Mouse (Mus musculus) bone marrow macrophage, adult 2 months (primary cell): Measurements from ENCODE around the gene Snx9. TPM values are rescaled to one million over a fixed set of nuclear protein-coding genes. Genes with fewer than 3 reads are reported as not detected.

Experiments
- H3K27ac ChIP-seq: 2 replicates; pipeline ENCODE4 v1.5.1; 2012; ENCODE audit warnings: low read depth, low read length; ENCODE audit not compliant: insufficient read depth
- H3K4me1 ChIP-seq: 2 replicates; pipeline ENCODE4 v1.6.1; 2012; ENCODE audit warnings: low read length; ENCODE audit not compliant: control insufficient read depth, insufficient read depth
- H3K4me3 ChIP-seq: 2 replicates; pipeline ENCODE4 v1.5.1; 2012; ENCODE audit warnings: mild to moderate bottlenecking, low read length, moderate library complexity; ENCODE audit not compliant: insufficient read depth
- CTCF ChIP-seq: IDR thresholded peaks from 2 replicates; pipeline ENCODE4 v1.5.1; 2012; ENCODE audit warnings: low read depth, mild to moderate bottlenecking, low read length, moderate library complexity
- POLR2A ChIP-seq: IDR thresholded peaks from 2 replicates; pipeline ENCODE4 v1.6.1; 2012; ENCODE audit warnings: mild to moderate bottlenecking, low read depth, low read length, borderline replicate concordance
- polyA plus RNA-seq: library from polyadenylated mRNA; stranded (reverse); fragments of >200 nt; gene quantifications from 2 replicates; pipeline ENCODE4 v1.2.4, GENCODE M21; 2012; ENCODE audit not compliant: missing spikeins, insufficient read depth, insufficient read length

The Snx9 gene
- polyA plus RNA-seq, 1 experiment: 77.6 TPM

- Histone ChIP-seq H3K4me1 (peaks cover 20% of the 10 kb centered on the region), H3K27ac (no peak overlapping the region), H3K4me3 (no peak overlapping the region)
- no peak for TF ChIP-seq POLR2A
Measured at GRCm38 (mm10) chr17:5952455-5952854, 111.3 kb downstream of the Snx9 start.

DNA sequence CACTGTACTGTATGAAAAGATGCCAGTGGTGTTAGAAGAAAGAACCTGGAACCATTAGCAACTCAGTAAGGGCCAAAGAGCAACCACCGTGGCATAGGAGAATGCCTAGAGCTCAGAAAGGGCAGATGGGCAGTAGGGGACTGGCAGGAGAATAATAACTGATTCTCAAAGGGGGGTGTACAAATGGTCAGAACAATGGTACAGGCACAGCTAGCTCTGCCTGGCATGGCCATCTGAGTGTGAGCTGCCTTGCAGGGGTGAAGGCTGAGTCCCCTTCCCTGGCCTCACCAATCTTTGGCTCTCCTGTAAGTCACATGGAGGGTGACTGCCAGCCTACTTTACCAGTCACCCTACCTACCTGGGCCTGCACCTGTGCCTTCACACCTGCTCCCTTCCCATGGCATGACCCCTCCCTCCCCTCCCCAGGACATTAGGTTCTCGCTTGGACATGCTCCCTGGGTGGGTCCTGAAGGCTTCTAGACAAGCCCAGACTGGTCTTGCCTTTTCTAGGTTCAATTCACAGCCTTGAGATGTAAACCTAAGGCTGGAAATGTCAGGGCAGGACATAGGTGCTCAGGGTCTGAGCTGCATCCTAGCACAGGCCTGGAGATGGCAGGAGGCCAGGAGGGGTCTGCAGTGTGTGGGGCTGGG is 115.3 kb downstream of the Snx9 start:
- Histone ChIP-seq H3K27ac (no peak overlapping the region), H3K4me3 (no peak overlapping the region), H3K4me1 (peaks cover 18% of the 10 kb centered on the region)
- no peak for TF ChIP-seq CTCF

GRCm38 (mm10) chr17:5957097-5957496 is 116.0 kb downstream of the Snx9 start:
- Histone ChIP-seq H3K27ac (no peak overlapping the region), H3K4me1 (peaks cover 17% of the 10 kb centered on the region), H3K4me3 (no peak overlapping the region)
- no peak for TF ChIP-seq CTCF
- no peak for TF ChIP-seq POLR2A

- TF ChIP-seq POLR2A (no peak), CTCF (no peak)
Measured at GRCm38 (mm10) chr17:5958229-5958628, 117.1 kb downstream of the Snx9 start.

DNA sequence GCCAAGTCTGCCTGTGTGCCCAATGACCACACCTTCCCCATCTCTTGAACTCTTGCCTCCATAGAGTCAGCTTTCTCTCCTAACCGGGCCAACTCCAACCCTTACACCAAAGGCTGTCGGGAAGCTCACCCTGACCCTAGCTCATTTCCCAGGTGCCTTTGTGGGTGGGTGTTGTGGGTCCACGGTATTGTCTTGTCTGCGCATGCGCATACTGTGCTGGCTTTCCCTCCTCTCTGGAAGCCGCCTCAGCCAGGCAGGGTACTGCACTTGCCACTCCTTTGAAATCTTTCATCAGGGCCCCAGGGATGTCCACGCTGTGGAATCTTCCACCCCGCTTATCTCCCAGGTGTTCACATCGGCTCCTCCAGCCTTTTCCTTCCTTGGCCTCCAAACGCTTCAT is 117.5 kb downstream of the Snx9 start:
- no peak for TF ChIP-seq CTCF
- no peak for TF ChIP-seq POLR2A
- Histone ChIP-seq H3K4me1 (peaks cover 17% of the 10 kb centered on the region), H3K4me3 (no peak overlapping the region), H3K27ac (no peak overlapping the region)

More at GRCm38 (mm10) chr17:5958229-5958628, 117.1 kb downstream of the Snx9 start:
- H3K4me1 ChIP-seq: peaks cover 17% of the 10 kb centered on the region
- H3K4me3 ChIP-seq: no peak overlapping the region
- H3K27ac ChIP-seq: no peak overlapping the region

DNA sequence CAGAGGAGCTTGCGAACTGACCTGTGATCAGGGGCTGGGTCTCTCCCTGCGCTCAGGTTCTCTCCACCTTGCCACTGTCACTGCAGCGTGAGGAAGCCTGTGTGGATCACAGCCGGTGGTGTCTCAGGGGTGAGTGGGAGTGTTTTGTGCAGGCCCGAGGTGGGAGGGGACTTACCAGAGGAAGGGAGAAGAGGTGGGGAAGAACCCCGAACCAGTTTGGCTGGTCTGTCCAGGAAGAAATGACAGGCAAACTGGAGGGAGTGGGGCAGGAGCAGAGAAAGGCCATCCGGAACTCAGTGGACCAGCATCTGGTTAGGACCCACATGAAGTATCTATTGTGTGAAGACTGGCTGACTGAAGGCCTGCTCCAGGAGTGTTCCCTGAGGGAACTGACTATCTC is 118.0 kb downstream of the Snx9 start:
- Histone ChIP-seq H3K27ac (no peak overlapping the region), H3K4me1 (peaks cover 17% of the 10 kb centered on the region), H3K4me3 (no peak overlapping the region)
- TF ChIP-seq CTCF (no peak), POLR2A (no peak)

GRCm38 (mm10) chr17:5959802-5960201 is 118.7 kb downstream of the Snx9 start:
- Histone ChIP-seq H3K4me1 (peaks cover 17% of the 10 kb centered on the region), H3K27ac (no peak overlapping the region), H3K4me3 (no peak overlapping the region)
- no peak for TF ChIP-seq POLR2A
- no peak for TF ChIP-seq CTCF

DNA sequence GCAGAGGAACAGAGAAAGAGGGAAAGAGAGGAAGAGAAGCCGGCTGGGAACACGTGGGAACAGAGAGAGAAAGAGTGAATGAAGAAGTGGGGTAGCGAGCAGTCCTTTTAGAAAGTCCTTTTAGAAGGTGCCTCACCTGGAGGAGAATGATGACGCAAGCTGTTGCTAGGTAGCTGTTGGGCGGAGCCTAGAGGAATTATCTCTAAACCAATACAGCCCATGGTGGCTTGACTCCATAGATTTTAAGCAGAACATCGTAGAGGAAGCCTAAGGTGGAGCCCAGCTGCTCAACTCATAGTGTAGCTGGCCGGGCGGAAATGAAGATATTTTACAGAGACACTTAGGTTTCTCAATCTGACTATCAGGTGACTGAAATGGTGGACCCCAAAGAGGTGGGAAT is 122.6 kb downstream of the Snx9 start:
- TF ChIP-seq CTCF: no peak
- TF ChIP-seq POLR2A: no peak
- Histone ChIP-seq H3K4me1 (no peaks in the 10 kb centered on the region), H3K27ac (no peak overlapping the region), H3K4me3 (no peak overlapping the region)

DNA sequence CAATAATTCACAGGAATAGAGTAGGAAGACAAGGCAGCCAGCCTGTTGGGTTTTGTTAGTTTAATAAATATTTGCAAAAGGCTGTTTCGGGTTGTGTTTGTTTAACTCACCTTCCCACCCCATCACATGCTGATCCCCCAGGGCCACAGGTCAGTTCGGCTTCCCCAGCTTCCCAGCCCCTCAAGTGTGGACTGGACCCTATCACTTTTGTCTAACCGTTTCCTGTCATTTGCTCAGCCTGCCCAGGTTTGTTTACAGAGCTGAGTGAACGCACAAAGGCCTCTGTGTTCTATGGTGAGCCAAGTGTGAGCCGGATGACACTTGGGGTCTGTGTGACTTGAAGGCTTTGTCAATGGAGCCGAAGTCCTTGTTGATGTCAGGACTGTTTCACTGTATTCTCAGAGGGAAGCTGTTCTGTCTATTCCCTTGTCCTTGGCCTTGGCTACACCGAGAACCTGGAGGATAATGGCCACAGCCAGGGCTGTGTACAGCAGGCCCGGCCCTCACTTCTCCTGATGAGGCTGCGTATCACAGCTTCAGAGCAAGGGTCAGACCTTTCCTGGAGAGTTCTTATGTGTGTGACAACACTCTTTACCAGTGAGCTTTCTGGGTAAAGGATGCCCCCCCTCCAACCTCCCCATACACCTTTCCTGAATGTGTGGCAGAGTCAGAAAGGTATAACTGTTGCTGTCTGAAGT is 124.1 kb downstream of the Snx9 start:
- Histone ChIP-seq H3K4me1 (no peaks in the 10 kb centered on the region), H3K27ac (no peak overlapping the region), H3K4me3 (no peak overlapping the region)
- TF ChIP-seq POLR2A (no peak), CTCF (no peak)

DNA sequence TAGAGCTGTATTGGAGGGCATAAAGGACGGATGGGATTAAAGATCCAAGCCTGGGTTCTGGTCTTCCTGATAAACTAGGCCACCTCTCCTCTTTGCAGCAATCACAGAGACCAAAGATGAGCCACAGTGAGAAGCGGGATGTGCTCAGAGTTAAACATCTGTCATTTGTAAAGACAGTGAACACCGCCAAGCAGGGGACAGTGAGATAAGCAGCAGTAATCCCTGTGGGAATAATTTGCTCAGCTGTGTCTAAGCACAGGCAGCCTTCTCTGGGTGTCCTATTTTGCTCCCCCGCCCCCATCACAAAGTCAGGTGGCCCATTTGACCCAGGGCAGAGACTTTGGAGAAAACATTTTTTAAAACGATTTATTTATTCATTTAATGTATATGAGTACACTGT is 125.6 kb downstream of the Snx9 start:
- H3K4me3 ChIP-seq: no peak overlapping the region
- H3K27ac ChIP-seq: no peak overlapping the region
- TF ChIP-seq CTCF (no peak), POLR2A (no peak)
- no peaks in the 10 kb centered on the region for H3K4me1 ChIP-seq

GRCm38 (mm10) chr17:5968562-5968961 is 127.4 kb downstream of the Snx9 start:
- no peaks in the 10 kb centered on the region for H3K4me1 ChIP-seq
- TF ChIP-seq CTCF (no peak), POLR2A (no peak)
- H3K27ac ChIP-seq: no peak overlapping the region
- no peak overlapping the region for H3K4me3 ChIP-seq
